Mouse (Mus musculus) ES-E14 (cell line): Measurements from ENCODE around the gene Cacna1f.

Experiments
- CHD2 ChIP-seq: IDR thresholded peaks from 2 replicates; pipeline ENCODE4 v1.6.1; 2014; ENCODE audit warnings: mild to moderate bottlenecking, low read depth, low read length, inconsistent platforms
- MAFK ChIP-seq: IDR thresholded peaks from 2 replicates; pipeline ENCODE4 v1.6.1; 2014; ENCODE audit warnings: mild to moderate bottlenecking, low read depth, low read length, inconsistent platforms; ENCODE audit not compliant: insufficient read depth
- ZNF384 ChIP-seq: IDR thresholded peaks from 2 replicates; pipeline ENCODE4 v1.6.1; 2012; ENCODE audit warnings: low read depth, low read length, inconsistent platforms

- TF ChIP-seq ZNF384: no peak
- TF ChIP-seq CHD2: no peak
- no peak for TF ChIP-seq MAFK
Observed at GRCm38 (mm10) chrX:7678986-7679385, 72.1 kb downstream of the Cacna1f start.
